Mouse (Mus musculus): ENCODE results near the gene Omd. TPM values are rescaled to one million over a fixed set of nuclear protein-coding genes. Genes with fewer than 3 reads are reported as not detected.

Gene Omd
- 0.54 and 0.88 TPM in 2 replicates for polyA plus RNA-seq (2015; fragmentation: Nextera tagmentation; extraction: Ambion mirVana)

DNA sequence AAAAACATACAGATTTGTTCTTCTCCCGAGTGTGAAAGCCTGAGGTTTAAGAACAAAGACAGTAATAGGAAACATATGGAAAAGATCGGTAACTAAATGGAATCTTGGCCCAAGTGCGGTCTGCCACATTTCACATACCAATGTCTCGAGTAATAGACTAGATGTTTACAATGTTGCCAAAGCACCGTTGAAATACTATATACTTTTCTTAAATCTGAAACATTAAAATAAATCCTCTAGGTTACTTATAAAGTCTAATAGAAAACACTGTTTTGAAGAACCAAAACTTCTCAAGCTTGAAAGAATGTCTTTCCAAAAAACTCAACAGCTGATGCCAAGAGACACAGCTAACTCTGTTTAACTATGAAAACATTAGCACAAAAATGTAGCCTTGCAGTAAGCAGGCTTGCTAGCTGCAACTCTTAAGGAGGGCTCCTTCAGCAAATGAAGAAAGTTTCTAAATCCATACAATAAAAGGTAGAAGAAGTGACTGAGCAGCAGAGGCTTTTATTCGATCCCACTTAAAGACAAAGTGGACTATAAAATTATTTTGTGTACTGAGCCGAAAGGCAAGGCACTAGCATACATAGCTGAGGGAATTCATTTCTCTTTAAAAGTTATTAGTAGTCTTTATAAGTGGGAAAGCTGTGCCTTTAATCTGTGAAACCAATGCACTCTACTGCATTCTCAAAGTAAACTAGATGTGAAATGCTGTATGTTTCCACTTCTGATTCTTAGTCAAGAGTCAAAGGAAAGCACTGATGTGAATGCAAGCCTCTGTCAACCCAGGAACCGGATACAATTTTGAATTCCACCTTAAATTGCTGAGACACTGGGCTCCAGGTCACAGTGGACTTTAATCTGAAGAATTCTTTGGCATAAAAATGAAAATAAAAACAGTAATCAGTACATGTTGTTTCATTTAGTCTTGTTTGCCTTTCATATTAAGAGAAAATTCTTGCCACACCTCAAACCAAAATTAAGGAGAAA lies at the start of gene Omd:
Gene Omd (plus strand): TSS at position 922 of the 990 bp plus-strand sequence.
- H3K27me3 ChIP-seq: no peaks in the 10 kb centered on the region
- no peaks in the 10 kb centered on the region for H3K4me1 ChIP-seq (replicated peaks)
- H3K4me3 ChIP-seq: no peak within 1 kb of the TSS
- no peak within 1 kb of the TSS for H3K9ac ChIP-seq
- 82% methylated on average over 8 of the region's 8 CpGs for WGBS
- no peak for ATAC-seq (ENCODE audit: low FRiP score, low read depth)
- H3K9me3 ChIP-seq: no peaks in the 10 kb centered on the region
- no peak within 1 kb of the TSS for H3K27ac ChIP-seq (replicated peaks)
- no peaks in the 10 kb centered on the region for H3K36me3 ChIP-seq
- no peak within 1 kb of the TSS for H3K4me2 ChIP-seq

DNA sequence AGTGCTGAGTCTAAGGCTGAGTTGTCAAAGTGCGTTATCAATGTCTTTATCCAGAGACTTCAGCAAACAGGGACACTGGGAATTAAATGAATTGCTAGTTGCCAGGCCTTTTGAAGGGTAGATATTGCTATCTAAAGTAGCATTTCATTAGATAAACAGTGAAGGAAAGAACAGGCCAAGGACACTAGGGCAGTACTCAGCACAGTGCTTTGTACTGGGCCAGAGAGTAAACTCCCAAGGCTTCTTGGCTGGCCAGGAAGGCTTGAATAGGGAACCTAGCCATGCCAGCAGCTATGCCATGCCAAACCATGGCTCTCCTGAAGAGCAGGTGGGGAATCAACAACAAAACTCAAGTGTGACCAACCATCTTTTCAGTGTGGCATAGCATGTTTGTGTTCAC lies 45.3 kb upstream of the Omd start:
- WGBS: 96% methylated on average over 1 of the region's 1 CpGs
- ATAC-seq (ENCODE audit: low FRiP score, low read depth): no peak
- no peaks in the 10 kb centered on the region for H3K4me1 ChIP-seq (replicated peaks)

DNA sequence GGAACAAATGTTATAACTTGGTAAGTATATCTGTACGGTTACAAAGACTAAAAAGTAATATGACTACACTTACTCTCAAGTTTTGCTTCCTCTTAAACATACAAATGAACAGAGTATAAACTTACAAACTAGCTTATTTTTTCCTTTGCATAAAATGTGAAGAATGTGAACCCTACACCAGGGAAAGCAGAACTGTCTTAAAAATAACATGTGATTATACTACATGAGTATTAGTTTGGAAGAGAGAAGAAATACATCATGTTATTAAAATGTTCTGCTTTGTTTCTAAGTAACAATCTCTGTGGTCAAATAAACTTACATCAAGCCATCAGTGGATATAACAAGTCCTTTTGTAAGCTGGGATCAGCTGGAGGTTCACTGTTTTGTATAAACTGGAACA lies 43.6 kb upstream of the Omd start:
- H3K36me3 ChIP-seq: no peaks in the 10 kb centered on the region
- H3K9me3 ChIP-seq: no peaks in the 10 kb centered on the region
- no peaks in the 10 kb centered on the region for H3K4me1 ChIP-seq (replicated peaks)
- WGBS: 91% methylated on average over 1 of the region's 1 CpGs
- H3K27ac ChIP-seq (replicated peaks): no peak overlapping the region
- no peak for ATAC-seq (ENCODE audit: low FRiP score, low read depth)
- no peak overlapping the region for H3K4me3 ChIP-seq
- H3K4me2 ChIP-seq: no peak overlapping the region
- H3K9ac ChIP-seq: no peak overlapping the region
- no peaks in the 10 kb centered on the region for H3K27me3 ChIP-seq

More for the DNA sequence above, 45.3 kb upstream of the Omd start:
- Histone ChIP-seq H3K9ac (no peak overlapping the region), H3K4me3 (no peak overlapping the region), H3K27me3 (no peaks in the 10 kb centered on the region), H3K36me3 (no peaks in the 10 kb centered on the region), H3K4me2 (no peak overlapping the region), H3K9me3 (no peaks in the 10 kb centered on the region), H3K27ac (replicated peaks) (no peak overlapping the region)

DNA sequence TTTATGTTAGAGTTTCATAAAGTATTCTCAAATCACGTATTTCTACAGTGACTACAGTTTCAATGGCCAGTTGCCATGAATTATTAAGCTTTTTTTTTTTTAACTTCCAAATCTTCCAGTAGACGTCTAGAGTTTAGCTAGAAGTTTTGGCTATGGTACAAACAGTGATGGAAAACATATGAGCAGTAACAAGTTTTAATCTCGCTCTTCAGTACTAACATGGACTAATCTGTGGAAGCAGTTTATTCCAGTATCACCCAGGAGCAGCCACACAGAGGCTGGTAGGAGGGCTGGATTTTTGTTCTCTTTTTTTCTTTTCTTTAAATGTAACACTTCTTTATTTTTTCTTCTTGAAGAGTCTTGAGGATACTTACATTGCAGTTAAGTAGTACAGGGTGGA lies 38.0 kb upstream of the Omd start, which contains the start of gene Aspn:
Gene Aspn (plus strand): TSS at position 165 of the 400 bp plus-strand sequence.
- 84% methylated on average over 3 of the region's 3 CpGs for WGBS
- H3K27me3 ChIP-seq: no peaks in the 10 kb centered on the region
- no peak within 1 kb of the TSS for H3K9ac ChIP-seq
- no peak within 1 kb of the TSS for H3K4me2 ChIP-seq
- no peaks in the 10 kb centered on the region for H3K36me3 ChIP-seq
- H3K4me1 ChIP-seq (replicated peaks): no peaks in the 10 kb centered on the region
- H3K9me3 ChIP-seq: no peaks in the 10 kb centered on the region
- no peak within 1 kb of the TSS for H3K27ac ChIP-seq (replicated peaks)
- no peak within 1 kb of the TSS for H3K4me3 ChIP-seq
- no peak for ATAC-seq (ENCODE audit: low FRiP score, low read depth)

DNA sequence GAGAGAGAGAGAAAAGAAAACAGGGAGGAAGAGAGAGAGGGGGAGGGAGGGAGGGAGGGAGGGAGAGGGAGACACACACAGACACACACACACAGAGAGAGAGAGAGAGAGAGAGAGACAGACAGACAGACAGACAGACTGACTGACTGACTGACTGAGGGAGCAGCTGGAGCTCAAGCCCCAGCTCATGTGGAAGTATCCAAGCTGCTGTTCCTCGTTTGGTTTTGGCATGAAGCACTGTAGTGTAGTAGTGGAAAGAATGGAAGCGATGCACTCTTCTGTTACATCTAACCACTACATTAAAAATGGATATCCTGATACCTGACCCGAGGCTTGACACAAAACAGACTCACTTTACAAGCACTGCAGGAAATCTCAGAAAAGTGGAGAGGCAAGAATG lies 36.6 kb upstream of the Omd start:
- no peak for ATAC-seq (ENCODE audit: low FRiP score, low read depth)
- Histone ChIP-seq H3K27ac (replicated peaks) (no peak overlapping the region), H3K4me1 (replicated peaks) (no peaks in the 10 kb centered on the region), H3K9ac (no peak overlapping the region), H3K4me2 (no peak overlapping the region), H3K36me3 (no peaks in the 10 kb centered on the region), H3K4me3 (no peak overlapping the region), H3K9me3 (no peaks in the 10 kb centered on the region), H3K27me3 (no peaks in the 10 kb centered on the region)
- WGBS: 72% methylated on average over 3 of the region's 3 CpGs

DNA sequence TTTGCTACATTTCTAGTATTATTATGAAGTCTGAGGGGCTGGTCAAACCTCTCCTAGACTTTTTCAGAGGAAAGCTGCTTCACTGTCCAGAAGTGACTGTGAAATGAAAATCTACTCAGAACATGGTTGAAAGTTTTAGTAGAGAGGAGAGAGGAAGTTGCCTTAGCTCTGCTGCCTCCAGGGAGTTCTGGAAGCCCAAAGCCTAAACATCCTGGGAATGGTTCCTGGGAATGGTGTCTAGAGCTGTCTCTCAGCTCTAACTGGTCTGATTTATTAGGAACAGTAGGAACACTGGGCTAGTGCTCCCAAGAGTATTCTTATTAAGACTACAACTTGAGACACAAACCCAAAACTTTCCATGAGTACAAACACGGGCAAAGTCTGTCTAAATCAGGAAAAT lies 35.7 kb upstream of the Omd start:
- no peak overlapping the region for H3K4me3 ChIP-seq
- 90% methylated on average over 1 of the region's 1 CpGs for WGBS
- H3K9ac ChIP-seq: no peak overlapping the region
- no peak overlapping the region for H3K4me2 ChIP-seq
- H3K9me3 ChIP-seq: no peaks in the 10 kb centered on the region
- H3K27me3 ChIP-seq: no peaks in the 10 kb centered on the region
- H3K4me1 ChIP-seq (replicated peaks): no peaks in the 10 kb centered on the region
- no peak for ATAC-seq (ENCODE audit: low FRiP score, low read depth)
- H3K36me3 ChIP-seq: no peaks in the 10 kb centered on the region
- H3K27ac ChIP-seq (replicated peaks): no peak overlapping the region

DNA sequence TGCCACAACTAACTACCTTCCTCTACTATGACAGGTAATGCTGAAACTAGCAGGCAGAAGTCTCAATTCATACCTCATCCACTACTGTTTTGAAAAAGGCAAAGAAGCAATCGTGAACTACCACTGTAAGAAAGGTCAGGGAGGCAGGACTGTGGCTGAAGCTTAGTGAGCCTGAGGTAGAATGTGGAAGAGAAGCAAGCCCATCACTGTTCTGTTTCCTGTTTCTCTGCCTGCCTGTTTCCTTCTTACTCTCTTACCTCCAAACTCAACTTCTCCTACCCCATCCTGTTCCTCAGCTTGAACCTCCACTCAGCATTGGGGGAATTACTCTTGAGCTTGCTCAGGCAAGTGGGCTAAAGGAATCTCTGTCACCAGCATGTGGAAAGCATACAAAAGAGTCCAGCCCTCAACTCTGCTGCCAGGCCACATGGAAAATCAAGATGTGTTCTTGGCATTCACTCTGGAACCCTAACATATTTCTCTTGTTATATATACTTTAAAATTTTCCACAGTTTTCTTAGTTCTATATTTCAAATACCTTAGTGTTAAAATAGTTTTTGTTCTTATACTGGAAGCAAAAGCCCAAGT lies 34.6 kb upstream of the Omd start:
- WGBS: 76% methylated on average over 1 of the region's 1 CpGs
- H3K36me3 ChIP-seq: no peaks in the 10 kb centered on the region
- no peaks in the 10 kb centered on the region for H3K4me1 ChIP-seq (replicated peaks)
- H3K4me2 ChIP-seq: no peak overlapping the region
- no peak overlapping the region for H3K27ac ChIP-seq (replicated peaks)
- H3K27me3 ChIP-seq: no peaks in the 10 kb centered on the region
- no peak overlapping the region for H3K9ac ChIP-seq
- H3K9me3 ChIP-seq: no peaks in the 10 kb centered on the region
- ATAC-seq (ENCODE audit: low FRiP score, low read depth): no peak
- H3K4me3 ChIP-seq: no peak overlapping the region

DNA sequence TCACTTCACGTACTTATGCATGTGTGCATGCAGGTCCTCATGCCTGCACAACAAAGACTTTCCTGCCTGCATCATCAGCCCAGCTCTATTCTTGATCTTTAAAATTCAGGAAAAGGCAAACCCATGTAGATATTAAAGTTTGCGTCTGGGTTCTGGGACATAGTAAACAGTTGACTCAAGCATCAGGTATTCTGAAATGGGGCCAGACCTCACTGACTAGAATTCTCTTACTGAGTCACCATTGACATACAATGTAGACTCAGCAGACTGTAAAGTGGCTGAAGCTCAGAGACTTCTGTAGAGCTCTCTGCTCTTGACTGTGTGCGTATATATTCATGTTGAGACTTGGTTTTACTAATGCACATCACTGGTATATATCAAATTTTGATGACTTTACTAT lies 32.6 kb upstream of the Omd start:
- H3K9ac ChIP-seq: no peak overlapping the region
- no peaks in the 10 kb centered on the region for H3K36me3 ChIP-seq
- H3K27me3 ChIP-seq: no peaks in the 10 kb centered on the region
- no peak overlapping the region for H3K4me3 ChIP-seq
- no peak for ATAC-seq (ENCODE audit: low FRiP score, low read depth)
- H3K9me3 ChIP-seq: no peaks in the 10 kb centered on the region
- no peaks in the 10 kb centered on the region for H3K4me1 ChIP-seq (replicated peaks)
- H3K27ac ChIP-seq (replicated peaks): no peak overlapping the region
- H3K4me2 ChIP-seq: no peak overlapping the region
- WGBS: 94% methylated on average over 3 of the region's 3 CpGs

DNA sequence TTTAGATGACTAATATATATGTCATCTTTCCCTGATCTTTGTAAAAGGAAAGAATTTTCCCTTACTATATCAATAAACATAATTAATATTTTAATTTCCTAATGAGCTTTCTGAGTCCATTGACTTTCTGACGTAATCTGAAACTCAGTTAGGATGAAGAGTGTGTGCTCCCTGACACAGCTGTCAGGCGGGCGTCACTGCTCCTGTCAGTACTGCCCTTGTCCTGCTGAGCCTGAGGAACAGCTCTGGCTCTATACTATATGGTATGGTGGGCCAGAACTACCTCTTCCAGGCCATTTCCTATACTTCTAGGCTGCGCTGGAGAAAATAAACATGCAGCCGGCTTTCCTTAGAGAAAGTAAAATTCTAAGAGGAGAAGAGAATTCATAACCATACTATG lies 27.7 kb upstream of the Omd start:
- no peak overlapping the region for H3K4me3 ChIP-seq
- H3K9me3 ChIP-seq: no peaks in the 10 kb centered on the region
- H3K36me3 ChIP-seq: no peaks in the 10 kb centered on the region
- no peak overlapping the region for H3K27ac ChIP-seq (replicated peaks)
- no peak for ATAC-seq (ENCODE audit: low FRiP score, low read depth)
- H3K4me2 ChIP-seq: no peak overlapping the region
- no peaks in the 10 kb centered on the region for H3K27me3 ChIP-seq
- no peak overlapping the region for H3K9ac ChIP-seq
- WGBS: 88% methylated on average over 5 of the region's 5 CpGs
- no peaks in the 10 kb centered on the region for H3K4me1 ChIP-seq (replicated peaks)

DNA sequence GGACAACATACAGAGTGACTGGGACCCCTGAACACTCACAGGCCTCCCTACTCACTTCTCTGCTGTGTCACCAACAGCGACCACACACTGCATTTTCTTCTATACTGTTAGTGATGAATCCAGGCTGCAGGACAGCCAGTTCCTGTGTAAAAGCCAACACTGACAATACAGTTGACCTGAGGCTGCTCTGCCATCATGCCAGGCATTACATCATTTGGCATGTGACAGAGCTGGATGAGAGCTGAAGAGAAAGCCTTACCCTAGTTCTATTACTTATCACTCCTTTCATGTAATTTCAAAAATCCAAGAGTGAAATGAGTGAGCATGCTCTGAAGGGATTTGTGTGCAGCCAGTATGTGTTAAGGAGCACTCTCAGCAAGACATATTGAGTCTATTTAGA lies 26.1 kb upstream of the Omd start:
- H3K27ac ChIP-seq (replicated peaks): no peak overlapping the region
- no peaks in the 10 kb centered on the region for H3K9me3 ChIP-seq
- 86% methylated on average over 1 of the region's 1 CpGs for WGBS
- H3K4me1 ChIP-seq (replicated peaks): no peaks in the 10 kb centered on the region
- H3K4me2 ChIP-seq: no peak overlapping the region
- no peak for ATAC-seq (ENCODE audit: low FRiP score, low read depth)
- H3K9ac ChIP-seq: no peak overlapping the region
- H3K27me3 ChIP-seq: no peaks in the 10 kb centered on the region
- no peaks in the 10 kb centered on the region for H3K36me3 ChIP-seq
- H3K4me3 ChIP-seq: no peak overlapping the region

DNA sequence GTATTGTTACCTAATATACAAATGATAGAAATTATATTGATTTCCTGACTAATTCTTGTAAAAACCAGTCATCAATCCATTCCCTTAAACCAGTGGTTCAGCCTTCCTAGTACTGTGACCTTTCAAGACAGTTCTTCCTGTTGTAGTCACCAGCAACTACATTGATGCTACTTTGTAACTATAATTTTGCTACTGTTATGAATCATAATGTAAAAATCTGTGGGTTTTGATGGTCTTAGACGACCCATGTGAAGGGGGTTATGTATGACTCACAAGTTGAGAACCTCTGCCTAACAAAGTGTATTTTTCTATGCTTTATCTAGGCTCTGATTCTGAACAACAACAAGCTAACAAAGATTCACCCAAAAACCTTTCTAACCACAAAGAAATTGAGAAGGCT lies 25.3 kb upstream of the Omd start:
- Histone ChIP-seq H3K27me3 (no peaks in the 10 kb centered on the region), H3K9ac (no peak overlapping the region), H3K27ac (replicated peaks) (no peak overlapping the region), H3K4me1 (replicated peaks) (no peaks in the 10 kb centered on the region), H3K4me3 (no peak overlapping the region), H3K4me2 (no peak overlapping the region), H3K36me3 (no peaks in the 10 kb centered on the region), H3K9me3 (no peaks in the 10 kb centered on the region)
- WGBS: 68% methylated on average over 1 of the region's 1 CpGs
- no peak for ATAC-seq (ENCODE audit: low FRiP score, low read depth)

DNA sequence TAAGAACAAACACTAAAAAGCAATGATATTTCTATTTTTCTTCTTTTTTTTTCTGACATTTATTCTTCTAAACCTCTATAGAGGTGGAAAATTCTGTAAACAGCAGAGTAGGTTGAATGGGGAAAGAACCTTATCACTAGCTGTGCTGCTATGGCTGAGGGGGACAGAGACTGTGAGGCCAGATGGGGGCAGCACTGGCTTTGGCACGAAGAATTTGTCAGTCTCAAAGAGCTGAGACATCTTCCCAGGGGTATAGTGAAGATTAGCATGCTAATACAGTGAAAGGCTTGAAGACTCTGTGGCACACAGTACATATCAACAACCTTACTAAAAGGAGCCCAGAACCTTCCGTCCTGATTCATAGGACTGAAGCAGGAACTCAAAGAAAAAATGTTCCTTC lies 23.1 kb upstream of the Omd start:
- Histone ChIP-seq H3K4me3 (no peak overlapping the region), H3K27me3 (no peaks in the 10 kb centered on the region), H3K27ac (replicated peaks) (no peak overlapping the region), H3K4me1 (replicated peaks) (no peaks in the 10 kb centered on the region), H3K9me3 (no peaks in the 10 kb centered on the region), H3K4me2 (no peak overlapping the region), H3K36me3 (no peaks in the 10 kb centered on the region), H3K9ac (no peak overlapping the region)
- 32% methylated on average over 2 of the region's 2 CpGs for WGBS
- ATAC-seq (ENCODE audit: low FRiP score, low read depth): no peak
